Comparison of ENCODE assay signal across 12 mouse cellular contexts in the genomic region with DNA sequence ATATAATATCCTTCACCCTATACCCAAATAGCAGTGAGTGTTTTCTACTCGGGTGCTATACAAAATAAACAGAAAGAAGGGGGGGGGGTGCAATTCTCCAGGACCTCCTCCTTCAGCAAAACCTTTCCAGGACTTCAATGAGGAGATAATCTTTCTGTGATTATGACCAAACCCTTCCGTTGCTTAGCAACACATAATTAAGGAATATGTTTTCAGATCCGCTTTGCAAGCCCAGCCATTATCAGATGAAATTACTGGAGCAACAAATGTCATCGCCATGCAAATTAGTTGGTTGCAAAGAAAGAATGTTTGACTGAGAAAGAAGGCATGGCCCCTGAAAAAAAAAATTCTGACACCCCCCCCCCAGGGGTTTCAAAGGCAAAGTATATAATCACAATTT.
DNase-seq lines count a peak whose midpoint lies in the region; ATAC-seq and TF ChIP-seq lines count a peak whose summit lies in the region.
"Had no signal": no experiment of that assay in that cellular context is flagged by ENCODE, and none has a peak within 500 bp of the region (broad histone marks: within the 10 kb centered on the region; RNA-seq: fewer than 3 reads in every experiment).

No protein-coding gene starts in this region.

- H3K9ac ChIP-seq in heart, embryonic 14.5 days (ENCODE audit: low read length), result no peak overlapping the region
- H3K9ac ChIP-seq in midbrain, embryonic 13.5 days (replicated peaks), result no peak overlapping the region
- H3K9ac ChIP-seq in midbrain, embryonic 11.5 days (ENCODE audit: low read length), result no peak overlapping the region
- no peak overlapping the region for H3K9ac ChIP-seq in hindbrain, postnatal 0 days (replicated peaks; ENCODE audit: low read length)
- H3K9ac ChIP-seq: liver, embryonic 15.5 days had no signal

- H3K27me3 ChIP-seq in heart, embryonic 14.5 days (ENCODE audit: control insufficient read depth, insufficient read depth, low read length), result no peaks in the 10 kb centered on the region
- no peaks in the 10 kb centered on the region for H3K27me3 ChIP-seq in midbrain, embryonic 13.5 days
- H3K27me3 ChIP-seq in midbrain, embryonic 11.5 days (ENCODE audit: control insufficient read depth, insufficient read depth, low read length), result no peaks in the 10 kb centered on the region
- H3K27me3 ChIP-seq in hindbrain, postnatal 0 days (ENCODE audit: insufficient read depth, low read length), result no peaks in the 10 kb centered on the region

- H3K36me3 ChIP-seq in heart, embryonic 14.5 days (ENCODE audit: control insufficient read depth, insufficient read depth, low read length), result peaks cover 10% of the 10 kb centered on the region
- no peaks in the 10 kb centered on the region for H3K36me3 ChIP-seq in midbrain, embryonic 13.5 days
- H3K36me3 ChIP-seq in midbrain, embryonic 11.5 days (ENCODE audit: control insufficient read depth, insufficient read depth, low read length), result 0 out of 2 replicates have a peak, but pooled peaks cover 2% of the 10 kb centered on the region
- H3K36me3 ChIP-seq in hindbrain, postnatal 0 days (ENCODE audit: insufficient read depth, low read length), result no peaks in the 10 kb centered on the region
- H3K36me3 ChIP-seq: liver, embryonic 15.5 days had no signal

- peak overlapping the region; percentile 8 for H3K4me2 ChIP-seq in heart, embryonic 14.5 days (ENCODE audit: low read length)
- H3K4me2 ChIP-seq in midbrain, embryonic 13.5 days (replicated peaks), result no peak overlapping the region
- H3K4me2 ChIP-seq in midbrain, embryonic 11.5 days, result no peak overlapping the region
- peak overlapping the region; percentile 30 for H3K4me2 ChIP-seq in hindbrain, postnatal 0 days (ENCODE audit: low read depth, low read length)
- H3K4me2 ChIP-seq: liver, embryonic 15.5 days had no signal

- peak overlapping the region; percentile 75 to 89 for H3K27ac ChIP-seq in heart, embryonic 14.5 days (replicated peaks in 1 of 2; ENCODE audit: control insufficient read depth in 1 of 2, insufficient read depth in 1 of 2, low read depth in 2 of 2, low read length in 2 of 2)
- peak overlapping the region; percentile 80 for H3K27ac ChIP-seq in midbrain, embryonic 13.5 days
- no peak overlapping the region for H3K27ac ChIP-seq in midbrain, embryonic 11.5 days (ENCODE audit: low read depth, low read length)
- H3K27ac ChIP-seq in hindbrain, postnatal 0 days, result peak overlapping the region; percentile 68; the same call in 1 of the 2 replicates
- H3K27ac ChIP-seq: liver, embryonic 15.5 days had no signal

- H3K4me1 ChIP-seq in heart, embryonic 14.5 days (ENCODE audit: control insufficient read depth in 2 of 2, insufficient read depth in 2 of 2, low read length in 2 of 2), result peaks cover 60 to 93% of the 10 kb centered on the region in 2 experiments
- peaks cover 90% of the 10 kb centered on the region for H3K4me1 ChIP-seq in midbrain, embryonic 13.5 days (replicated peaks)
- H3K4me1 ChIP-seq in midbrain, embryonic 11.5 days (ENCODE audit: control insufficient read depth, insufficient read depth, low read length), result peaks cover 56% of the 10 kb centered on the region
- peaks cover 32% of the 10 kb centered on the region for H3K4me1 ChIP-seq in hindbrain, postnatal 0 days (ENCODE audit: insufficient read depth, low read length)

- WGBS in heart, embryonic 14.5 days, result 41% methylated on average over 4 of the region's 4 CpGs
- 28% methylated on average over 4 of the region's 4 CpGs for WGBS in midbrain, embryonic 13.5 days
- 61% methylated on average over 4 of the region's 4 CpGs for WGBS in midbrain, embryonic 11.5 days
- WGBS in hindbrain, postnatal 0 days, result 29% methylated on average over 4 of the region's 4 CpGs

- no peak for ATAC-seq in heart, embryonic 14.5 days (ENCODE audit: insufficient number of reproducible peaks, insufficient read depth, low FRiP score, low read depth)
- ATAC-seq in midbrain, embryonic 13.5 days, result no peak
- ATAC-seq in midbrain, embryonic 11.5 days (ENCODE audit: low FRiP score), result no peak
- no peak for ATAC-seq in hindbrain, postnatal 0 days
- ATAC-seq in megakaryocyte, adult 5-6 weeks (ENCODE audit: poor library complexity, severe bottlenecking), result no peak
- ATAC-seq: CD4-positive, CD25-positive, alpha-beta regulatory T cell, adult 4 months had no signal

- DNase-seq in heart, adult 11 months, result no peak
- no peak for DNase-seq in midbrain, embryonic 11.5 days (ENCODE audit: low spot score, missing footprints)
- DNase-seq in hindbrain, postnatal 0 days (ENCODE audit: low spot score), result peak; percentile 63
- DNase-seq in ovary, postnatal 10 days (ENCODE audit: low spot score), result no peak
- no peak for DNase-seq in urinary bladder, postnatal 25 days (ENCODE audit: low spot score)
- DNase-seq: gastrocnemius, postnatal 36 days; right cerebral cortex, postnatal 25 days had no signal

- H3K4me3 ChIP-seq in heart, embryonic 14.5 days (ENCODE audit: control insufficient read depth in 1 of 2, insufficient read depth in 1 of 2, low read depth in 1 of 2, low read length in 2 of 2), result 0 out of 4 replicates have a peak overlapping the region, but pooled peaks of 1 of the 2 experiments have one; percentile 2
- no peak overlapping the region for H3K4me3 ChIP-seq in midbrain, embryonic 13.5 days (replicated peaks)
- H3K4me3 ChIP-seq in midbrain, embryonic 11.5 days (ENCODE audit: low read depth, low read length), result no peak overlapping the region
- H3K4me3 ChIP-seq in hindbrain, postnatal 0 days (ENCODE audit: low read length), result no peak overlapping the region
- H3K4me3 ChIP-seq: liver, embryonic 15.5 days had no signal

- no peaks in the 10 kb centered on the region for H3K9me3 ChIP-seq in heart, embryonic 14.5 days (ENCODE audit: control insufficient read depth, low read length)
- H3K9me3 ChIP-seq in midbrain, embryonic 13.5 days, result no peaks in the 10 kb centered on the region
- H3K9me3 ChIP-seq in midbrain, embryonic 11.5 days (ENCODE audit: control insufficient read depth, low read length), result no peaks in the 10 kb centered on the region
- H3K9me3 ChIP-seq in hindbrain, postnatal 0 days (ENCODE audit: low read length), result no peaks in the 10 kb centered on the region
- H3K9me3 ChIP-seq: liver, embryonic 15.5 days had no signal

- TF ChIP-seq CTCF in hindbrain, postnatal 0 days (IDR thresholded peaks at IDR 0.05; ENCODE audit: low read depth), result no peak

Comparison
In these comparisons a context has a peak if more than half of its experiments do, and no peak if none do; other contexts are left out.
1. H3K4me2 ChIP-seq: peak in heart, embryonic 14.5 days (single experiment) and hindbrain, postnatal 0 days (single experiment); none in midbrain, embryonic 13.5 days (single experiment) and midbrain, embryonic 11.5 days (single experiment).